Mouse (Mus musculus): ENCODE data around the gene Slco2a1. TPM values are rescaled to one million over a fixed set of nuclear protein-coding genes. Genes with fewer than 3 reads are reported as not detected.

Slco2a1 gene
- total and polyA plus RNA-seq, 2 experiments from 2014 or later = 5.7 to 10.2 TPM

DNA sequence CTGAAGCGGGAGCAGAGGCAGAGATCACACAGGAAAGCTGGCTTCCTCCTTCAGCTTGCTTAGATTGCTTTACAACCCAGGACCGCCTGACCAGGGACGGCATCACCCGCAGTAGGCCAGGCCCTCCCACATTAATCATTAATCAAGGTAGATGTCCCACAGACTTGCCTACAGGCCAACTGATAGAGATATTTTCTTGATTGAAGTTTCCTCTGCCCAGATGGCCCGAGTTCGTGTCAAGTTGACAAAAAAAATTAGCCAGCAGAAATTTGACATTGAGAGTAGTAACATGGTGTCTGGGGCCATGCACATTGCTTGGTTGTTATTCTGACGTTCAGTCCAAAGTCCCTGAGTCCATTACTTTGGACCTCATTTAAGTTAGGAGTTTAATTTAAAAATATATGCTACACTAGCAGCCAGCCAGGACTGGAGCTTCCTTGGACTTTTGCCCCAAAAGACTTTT, 60.6 kb downstream of the Slco2a1 start:
- Histone ChIP-seq H3K27me3 (ENCODE audit: control insufficient read depth, insufficient read depth, low read length) (no peaks in the 10 kb centered on the region), H3K36me3 (replicated peaks; ENCODE audit: control insufficient read depth, insufficient read depth, low read length) (no peaks in the 10 kb centered on the region), H3K27ac (ENCODE audit: low read depth) (no peak overlapping the region), H3K4me3 (ENCODE audit: low read depth, low read length) (no peak overlapping the region), H3K9ac (replicated peaks; ENCODE audit: low read depth, low read length) (no peak overlapping the region), H3K9me3 (replicated peaks; ENCODE audit: control insufficient read depth, low read length) (no peaks in the 10 kb centered on the region), H3K4me1 (ENCODE audit: control insufficient read depth, insufficient read depth) (0 out of 2 replicates have a peak, but pooled peaks cover 5% of the 10 kb centered on the region), H3K4me2 (ENCODE audit: low read depth, low read length) (no peak overlapping the region)
- WGBS = 64% methylated on average over 7 of the region's 7 CpGs
- ATAC-seq (ENCODE audit: insufficient read depth, low read depth) = no peak
- TF ChIP-seq EP300 (IDR thresholded peaks at IDR 0.05; ENCODE audit: low read depth) = no peak
- TF ChIP-seq CTCF (IDR thresholded peaks at IDR 0.05; ENCODE audit: low read depth) = no peak
- no peak for DNase-seq (ENCODE audit: low spot score)

DNA sequence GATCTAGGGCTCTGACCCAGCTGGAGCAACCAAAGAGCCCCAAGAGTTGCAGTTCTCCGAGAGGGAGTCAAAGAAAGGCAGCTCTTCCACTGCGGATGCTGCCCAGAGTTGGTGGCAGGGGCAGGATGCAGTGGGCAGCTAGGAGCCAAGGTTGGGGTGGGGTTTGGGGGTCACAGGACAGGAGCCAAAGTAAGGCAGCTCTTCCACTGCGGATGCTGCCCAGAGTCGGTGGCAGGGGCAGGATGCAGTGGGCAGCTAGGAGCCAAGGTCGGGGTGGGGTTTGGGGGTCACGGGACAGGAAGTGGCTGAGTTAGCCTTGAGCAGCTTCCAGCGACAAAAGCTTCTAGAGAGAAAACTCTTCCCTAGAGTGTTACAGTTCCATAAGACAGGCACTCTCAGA, 65.3 kb downstream of the Slco2a1 start:
- H3K4me3 ChIP-seq (ENCODE audit: low read depth, low read length) = no peak overlapping the region
- H3K27ac ChIP-seq (ENCODE audit: low read depth) = no peak overlapping the region
- H3K36me3 ChIP-seq (replicated peaks; ENCODE audit: control insufficient read depth, insufficient read depth, low read length) = no peaks in the 10 kb centered on the region
- no peaks in the 10 kb centered on the region for H3K27me3 ChIP-seq (ENCODE audit: control insufficient read depth, insufficient read depth, low read length)
- H3K9ac ChIP-seq (replicated peaks; ENCODE audit: low read depth, low read length) = no peak overlapping the region
- no peak overlapping the region for H3K4me2 ChIP-seq (ENCODE audit: low read depth, low read length)
- no peaks in the 10 kb centered on the region for H3K9me3 ChIP-seq (replicated peaks; ENCODE audit: control insufficient read depth, low read length)
- no peak for DNase-seq (ENCODE audit: low spot score)
- ATAC-seq (ENCODE audit: insufficient read depth, low read depth) = no peak
- 65% methylated on average over 7 of the region's 7 CpGs for WGBS
- TF ChIP-seq EP300 (IDR thresholded peaks at IDR 0.05; ENCODE audit: low read depth) (no peak), CTCF (IDR thresholded peaks at IDR 0.05; ENCODE audit: low read depth) (no peak)
- H3K4me1 ChIP-seq (ENCODE audit: control insufficient read depth, insufficient read depth) = no peaks in the 10 kb centered on the region

DNA sequence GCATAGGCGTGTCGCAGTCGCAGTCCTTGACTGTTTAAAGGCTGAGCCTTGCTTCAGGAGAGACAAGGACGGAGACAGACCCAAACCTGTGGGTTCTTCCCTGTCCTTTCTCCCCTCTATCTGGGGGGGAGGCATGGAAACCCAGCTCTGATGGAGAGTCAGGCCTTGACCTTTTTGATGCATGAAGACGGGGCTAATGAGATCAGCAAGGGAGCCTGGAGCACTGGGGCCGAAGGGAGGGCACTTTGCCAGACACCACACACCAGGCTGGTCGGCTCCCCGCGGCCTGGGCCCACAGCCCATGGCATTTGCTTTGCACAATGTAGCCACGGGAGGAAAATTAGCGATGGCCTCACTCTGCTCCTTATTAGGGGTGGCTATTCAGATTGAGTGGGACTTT, 66.5 kb downstream of the Slco2a1 start:
- H3K4me3 ChIP-seq (ENCODE audit: low read depth, low read length) = no peak overlapping the region
- no peak for ATAC-seq (ENCODE audit: insufficient read depth, low read depth)
- no peaks in the 10 kb centered on the region for H3K9me3 ChIP-seq (replicated peaks; ENCODE audit: control insufficient read depth, low read length)
- H3K4me1 ChIP-seq (ENCODE audit: control insufficient read depth, insufficient read depth) = no peaks in the 10 kb centered on the region
- no peak overlapping the region for H3K9ac ChIP-seq (replicated peaks; ENCODE audit: low read depth, low read length)
- no peak overlapping the region for H3K27ac ChIP-seq (ENCODE audit: low read depth)
- H3K27me3 ChIP-seq (ENCODE audit: control insufficient read depth, insufficient read depth, low read length) = no peaks in the 10 kb centered on the region
- no peak overlapping the region for H3K4me2 ChIP-seq (ENCODE audit: low read depth, low read length)
- no peaks in the 10 kb centered on the region for H3K36me3 ChIP-seq (replicated peaks; ENCODE audit: control insufficient read depth, insufficient read depth, low read length)
- TF ChIP-seq CTCF (IDR thresholded peaks at IDR 0.05; ENCODE audit: low read depth) (no peak), EP300 (IDR thresholded peaks at IDR 0.05; ENCODE audit: low read depth) (no peak)
- DNase-seq (ENCODE audit: low spot score) = no peak
- WGBS = 75% methylated on average over 11 of the region's 11 CpGs

DNA sequence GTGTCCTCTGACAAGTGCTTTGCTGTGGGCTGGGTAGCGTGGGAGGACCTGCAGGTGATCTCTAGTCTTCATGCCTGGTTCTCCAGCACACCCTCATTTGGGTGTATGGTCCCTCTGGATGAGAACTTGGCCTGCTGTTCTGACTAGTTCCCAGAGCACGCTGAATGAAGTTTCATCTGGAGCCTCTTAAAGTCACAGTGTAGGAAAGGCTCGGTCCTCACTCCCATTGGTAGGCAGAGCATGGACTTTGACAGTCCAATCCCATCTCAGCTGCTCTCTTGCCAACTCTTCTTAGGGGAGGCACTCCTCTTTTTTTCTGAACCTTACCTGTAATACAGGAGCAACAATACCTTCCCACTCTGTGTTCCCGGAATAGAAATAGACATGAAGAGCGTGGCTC, 67.7 kb downstream of the Slco2a1 start:
- ATAC-seq (ENCODE audit: insufficient read depth, low read depth) = no peak
- H3K9me3 ChIP-seq (replicated peaks; ENCODE audit: control insufficient read depth, low read length) = no peaks in the 10 kb centered on the region
- WGBS = 89% methylated on average over 5 of the region's 5 CpGs

DNA sequence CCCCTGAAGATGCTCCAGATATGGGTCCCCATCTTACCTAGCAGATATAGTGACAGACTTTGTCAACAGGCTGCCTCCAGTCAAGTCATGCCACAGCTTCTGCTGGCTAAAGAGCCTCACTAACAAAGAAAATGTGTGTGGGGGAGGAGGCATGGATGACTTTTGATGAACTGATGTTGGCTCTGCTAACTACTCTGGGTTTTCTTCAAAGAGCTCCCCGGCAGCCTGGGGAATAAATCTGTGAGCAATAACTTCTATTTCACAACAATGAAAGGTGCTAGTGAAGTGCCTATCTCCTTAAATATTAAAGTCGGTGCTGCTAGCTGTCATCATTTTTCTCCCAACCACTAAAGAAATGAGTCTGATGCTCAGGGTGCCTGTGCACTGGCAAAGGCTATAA, 72.0 kb downstream of the Slco2a1 start:
- Histone ChIP-seq H3K4me2 (ENCODE audit: low read depth, low read length) (no peak overlapping the region), H3K27me3 (ENCODE audit: control insufficient read depth, insufficient read depth, low read length) (no peaks in the 10 kb centered on the region), H3K36me3 (replicated peaks; ENCODE audit: control insufficient read depth, insufficient read depth, low read length) (no peaks in the 10 kb centered on the region), H3K4me1 (ENCODE audit: control insufficient read depth, insufficient read depth) (no peaks in the 10 kb centered on the region), H3K9ac (replicated peaks; ENCODE audit: low read depth, low read length) (no peak overlapping the region), H3K9me3 (replicated peaks; ENCODE audit: control insufficient read depth, low read length) (no peaks in the 10 kb centered on the region), H3K4me3 (ENCODE audit: low read depth, low read length) (no peak overlapping the region), H3K27ac (ENCODE audit: low read depth) (no peak overlapping the region)
- no peak for TF ChIP-seq CTCF (IDR thresholded peaks at IDR 0.05; ENCODE audit: low read depth)
- TF ChIP-seq EP300 (IDR thresholded peaks at IDR 0.05; ENCODE audit: low read depth) = no peak
- DNase-seq (ENCODE audit: low spot score) (no peak), ATAC-seq (ENCODE audit: insufficient read depth, low read depth) (no peak)
- WGBS = 67% methylated on average over 2 of the region's 2 CpGs

More for the DNA sequence above, 67.7 kb downstream of the Slco2a1 start:
- DNase-seq (ENCODE audit: low spot score) = no peak
- no peaks in the 10 kb centered on the region for H3K36me3 ChIP-seq (replicated peaks; ENCODE audit: control insufficient read depth, insufficient read depth, low read length)
- TF ChIP-seq CTCF (IDR thresholded peaks at IDR 0.05; ENCODE audit: low read depth) (no peak), EP300 (IDR thresholded peaks at IDR 0.05; ENCODE audit: low read depth) (no peak)
- no peaks in the 10 kb centered on the region for H3K4me1 ChIP-seq (ENCODE audit: control insufficient read depth, insufficient read depth)
- no peak overlapping the region for H3K4me3 ChIP-seq (ENCODE audit: low read depth, low read length)
- no peak overlapping the region for H3K27ac ChIP-seq (ENCODE audit: low read depth)
- no peak overlapping the region for H3K9ac ChIP-seq (replicated peaks; ENCODE audit: low read depth, low read length)
- H3K4me2 ChIP-seq (ENCODE audit: low read depth, low read length) = no peak overlapping the region
- H3K27me3 ChIP-seq (ENCODE audit: control insufficient read depth, insufficient read depth, low read length) = no peaks in the 10 kb centered on the region

DNA sequence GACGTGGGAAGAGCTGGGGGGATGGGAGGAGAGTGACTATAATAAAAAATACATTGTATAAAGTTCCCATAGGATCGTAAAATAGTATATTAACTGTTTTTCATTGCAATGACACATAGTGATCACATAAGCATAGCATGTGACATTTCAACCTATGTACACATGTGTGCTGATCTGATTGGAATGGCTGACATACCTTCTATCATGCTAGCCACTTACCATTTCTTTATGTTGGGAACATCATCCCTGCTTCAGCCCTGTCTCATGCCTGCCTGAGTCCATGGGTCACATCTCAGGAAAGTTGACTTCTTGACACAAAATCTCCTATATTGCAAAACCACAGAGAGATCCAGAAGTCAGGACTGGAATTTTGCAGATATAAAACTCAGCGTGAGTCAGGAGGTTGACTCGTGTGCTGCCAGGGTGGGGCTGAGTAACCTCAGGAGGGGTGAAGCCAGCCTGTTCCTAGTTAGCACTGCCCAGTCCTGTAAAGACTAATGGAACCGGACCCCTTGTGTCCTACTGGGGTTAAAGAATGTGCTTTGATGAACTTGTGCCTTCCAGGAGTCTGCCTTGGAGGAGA, 73.0 kb downstream of the Slco2a1 start:
- H3K27me3 ChIP-seq (ENCODE audit: control insufficient read depth, insufficient read depth, low read length) = no peaks in the 10 kb centered on the region
- DNase-seq (ENCODE audit: low spot score) (no peak), ATAC-seq (ENCODE audit: insufficient read depth, low read depth) (no peak)
- WGBS = 62% methylated on average over 5 of the region's 5 CpGs
- H3K27ac ChIP-seq (ENCODE audit: low read depth) = no peak overlapping the region
- no peak overlapping the region for H3K9ac ChIP-seq (replicated peaks; ENCODE audit: low read depth, low read length)
- H3K4me2 ChIP-seq (ENCODE audit: low read depth, low read length) = no peak overlapping the region
- no peaks in the 10 kb centered on the region for H3K9me3 ChIP-seq (replicated peaks; ENCODE audit: control insufficient read depth, low read length)
- H3K4me3 ChIP-seq (ENCODE audit: low read depth, low read length) = no peak overlapping the region
- no peaks in the 10 kb centered on the region for H3K36me3 ChIP-seq (replicated peaks; ENCODE audit: control insufficient read depth, insufficient read depth, low read length)
- no peaks in the 10 kb centered on the region for H3K4me1 ChIP-seq (ENCODE audit: control insufficient read depth, insufficient read depth)
- TF ChIP-seq CTCF (IDR thresholded peaks at IDR 0.05; ENCODE audit: low read depth) (no peak), EP300 (IDR thresholded peaks at IDR 0.05; ENCODE audit: low read depth) (no peak)

All from heart, postnatal 0 days (tissue).